Mouse (Mus musculus): ENCODE data around the gene Plekhg2. TPM values are rescaled to one million over a fixed set of nuclear protein-coding genes. Genes with fewer than 3 reads are reported as not detected.

Gene Plekhg2
- polyA plus RNA-seq, 1 experiment from 2014 or later, result 35.6 TPM

GRCm38 (mm10) chr7:28339213-28339917 lies 33.0 kb downstream of the Plekhg2 start:
- H3K9ac ChIP-seq (ENCODE audit: low read length), result peak overlapping the region; percentile 98
- no peaks in the 10 kb centered on the region for H3K27me3 ChIP-seq (ENCODE audit: control insufficient read depth, insufficient read depth, low read length)
- H3K4me3 ChIP-seq (ENCODE audit: control insufficient read depth in 1 of 2, insufficient read depth in 1 of 2, low read depth in 1 of 2, low read length in 2 of 2), result peak overlapping the region; percentile 86 to 99; a peak in 3 of 4 replicates
- WGBS, result 78% methylated on average over 19 of the region's 19 CpGs
- no peak for ATAC-seq (ENCODE audit: insufficient number of reproducible peaks, insufficient read depth, low FRiP score, low read depth)
- peak overlapping the region; percentile 91 to 94 for H3K27ac ChIP-seq (replicated peaks in 1 of 2; ENCODE audit: control insufficient read depth in 1 of 2, insufficient read depth in 1 of 2, low read depth in 2 of 2, low read length in 2 of 2)
- H3K9me3 ChIP-seq (ENCODE audit: control insufficient read depth, low read length), result no peaks in the 10 kb centered on the region
- peak overlapping the region; percentile 69 for H3K4me2 ChIP-seq (ENCODE audit: low read length)
- peaks cover 0 to 3% of the 10 kb centered on the region in 2 experiments; a peak in 2 of 4 replicates for H3K4me1 ChIP-seq (ENCODE audit: control insufficient read depth in 2 of 2, insufficient read depth in 2 of 2, low read length in 2 of 2)
- peaks cover 6% of the 10 kb centered on the region; the same call in 1 of the 2 replicates for H3K36me3 ChIP-seq (ENCODE audit: control insufficient read depth, insufficient read depth, low read length)

DNA sequence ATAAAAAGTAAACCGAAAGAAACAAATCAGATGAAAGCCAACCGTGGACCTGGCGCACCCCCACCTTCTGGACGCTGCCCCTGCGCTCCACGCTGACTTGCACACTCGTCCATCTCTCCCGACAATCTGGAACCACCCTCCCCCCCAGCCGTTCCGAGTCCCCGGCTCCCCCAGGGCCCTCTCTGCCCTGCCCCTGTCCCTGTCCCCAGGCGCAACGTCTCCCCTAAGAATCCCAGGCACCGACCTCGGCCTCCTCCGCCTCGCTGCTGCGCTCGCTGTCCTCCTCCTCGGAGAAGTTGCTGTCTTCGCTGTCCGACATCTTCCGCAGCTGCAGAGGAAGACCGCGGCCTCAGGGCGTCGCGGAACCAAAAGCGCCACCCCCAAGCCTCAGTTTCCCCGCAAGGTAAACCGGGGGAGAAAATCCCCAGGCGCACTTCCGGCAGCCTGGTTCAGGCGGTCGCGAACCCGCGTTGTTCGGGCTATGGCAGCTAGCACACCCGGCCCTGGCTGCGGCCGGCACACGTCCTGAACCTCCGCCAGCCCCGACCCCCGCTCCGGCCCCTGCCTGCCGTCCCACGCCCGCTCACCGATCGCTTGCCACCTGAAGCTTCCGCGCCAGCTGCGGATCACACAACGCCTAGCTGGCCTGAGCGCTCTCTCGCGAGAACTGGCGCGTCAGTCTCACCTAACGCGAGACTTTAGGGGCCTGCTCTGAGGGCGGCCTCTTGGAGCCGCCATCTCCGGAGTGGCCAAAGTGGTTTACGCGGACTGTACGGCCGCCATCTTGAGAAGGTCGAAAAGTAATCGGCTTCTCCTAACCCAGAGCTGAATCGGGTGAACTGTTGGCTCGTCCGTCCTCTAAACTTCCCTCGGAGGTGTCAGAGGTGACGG lies 34.0 kb downstream of the Plekhg2 start, which contains the start of gene Supt5:
Supt5 (minus strand) TSS at position 639 of the 891 bp plus-strand sequence.
- peak within 1 kb of the TSS; percentile 91 to 94 for H3K27ac ChIP-seq (replicated peaks in 1 of 2; ENCODE audit: control insufficient read depth in 1 of 2, insufficient read depth in 1 of 2, low read depth in 2 of 2, low read length in 2 of 2)
- WGBS, result under 1% methylated on average over 77 of the region's 77 CpGs
- H3K4me3 ChIP-seq (ENCODE audit: control insufficient read depth in 1 of 2, insufficient read depth in 1 of 2, low read depth in 1 of 2, low read length in 2 of 2), result peak within 1 kb of the TSS; percentile 86 to 99
- peaks cover 0 to 3% of the 10 kb centered on the region in 2 experiments; a peak in 2 of 4 replicates for H3K4me1 ChIP-seq (ENCODE audit: control insufficient read depth in 2 of 2, insufficient read depth in 2 of 2, low read length in 2 of 2)
- H3K27me3 ChIP-seq (ENCODE audit: control insufficient read depth, insufficient read depth, low read length), result no peaks in the 10 kb centered on the region
- H3K9ac ChIP-seq (ENCODE audit: low read length), result peak within 1 kb of the TSS; percentile 98
- ATAC-seq (ENCODE audit: insufficient number of reproducible peaks, insufficient read depth, low FRiP score, low read depth), result peak; percentile 95
- H3K4me2 ChIP-seq (ENCODE audit: low read length), result peak within 1 kb of the TSS; percentile 69
- H3K9me3 ChIP-seq (ENCODE audit: control insufficient read depth, low read length), result no peaks in the 10 kb centered on the region
- H3K36me3 ChIP-seq (ENCODE audit: control insufficient read depth, insufficient read depth, low read length), result peaks cover 6% of the 10 kb centered on the region; the same call in 1 of the 2 replicates

DNA sequence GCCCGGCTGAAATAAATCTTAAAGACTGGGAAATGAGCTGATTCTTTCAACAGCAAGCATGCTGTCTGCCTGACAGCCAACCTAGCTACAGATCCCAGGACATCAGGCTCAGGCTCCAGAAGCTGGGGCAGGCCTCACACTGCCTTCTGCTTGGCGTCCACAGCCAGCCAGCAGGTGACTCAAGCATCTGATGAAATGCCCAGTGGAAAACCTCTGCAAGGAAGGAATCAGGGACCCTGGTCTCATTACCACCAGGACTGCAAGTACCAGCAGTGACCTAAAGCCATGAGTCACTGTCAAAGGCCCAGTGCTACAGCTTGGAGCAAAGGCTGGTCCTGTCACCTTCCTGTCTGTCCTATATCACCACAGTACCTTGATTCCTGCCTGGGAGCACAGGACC lies 36.9 kb downstream of the Plekhg2 start:
- H3K36me3 ChIP-seq (ENCODE audit: control insufficient read depth, insufficient read depth, low read length), result peaks cover 17% of the 10 kb centered on the region
- no peaks in the 10 kb centered on the region for H3K4me1 ChIP-seq (ENCODE audit: control insufficient read depth in 2 of 2, insufficient read depth in 2 of 2, low read length in 2 of 2)
- 88% methylated on average over 2 of the region's 2 CpGs for WGBS
- no peak overlapping the region for H3K4me2 ChIP-seq (ENCODE audit: low read length)
- no peak overlapping the region for H3K27ac ChIP-seq (replicated peaks in 1 of 2; ENCODE audit: control insufficient read depth in 1 of 2, insufficient read depth in 1 of 2, low read depth in 2 of 2, low read length in 2 of 2)
- H3K4me3 ChIP-seq (ENCODE audit: control insufficient read depth in 1 of 2, insufficient read depth in 1 of 2, low read depth in 1 of 2, low read length in 2 of 2), result no peak overlapping the region
- no peak for ATAC-seq (ENCODE audit: insufficient number of reproducible peaks, insufficient read depth, low FRiP score, low read depth)
- no peaks in the 10 kb centered on the region for H3K27me3 ChIP-seq (ENCODE audit: control insufficient read depth, insufficient read depth, low read length)
- no peaks in the 10 kb centered on the region for H3K9me3 ChIP-seq (ENCODE audit: control insufficient read depth, low read length)
- no peak overlapping the region for H3K9ac ChIP-seq (ENCODE audit: low read length)

DNA sequence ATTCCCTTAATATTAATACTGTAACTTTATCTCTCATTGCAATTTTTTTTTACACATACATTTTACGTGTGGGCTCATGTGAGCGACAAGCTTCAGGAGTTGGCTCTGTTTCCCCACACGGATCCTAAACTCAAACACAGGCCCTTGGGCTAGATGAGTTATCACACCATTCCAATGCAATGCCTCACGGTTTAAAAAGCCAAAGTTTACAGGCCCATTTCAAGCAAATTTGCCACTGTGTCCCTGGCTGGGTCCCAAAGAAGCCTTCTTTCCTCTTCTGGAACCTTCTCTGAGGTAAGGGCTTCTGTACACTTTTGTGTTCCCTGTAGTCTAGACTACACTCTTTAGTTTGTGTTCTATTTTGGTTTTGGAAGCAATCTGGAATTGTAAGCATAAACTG lies 37.9 kb downstream of the Plekhg2 start:
- Histone ChIP-seq H3K27me3 (ENCODE audit: control insufficient read depth, insufficient read depth, low read length) (no peaks in the 10 kb centered on the region), H3K36me3 (ENCODE audit: control insufficient read depth, insufficient read depth, low read length) (peaks cover 27% of the 10 kb centered on the region), H3K27ac (replicated peaks in 1 of 2; ENCODE audit: control insufficient read depth in 1 of 2, insufficient read depth in 1 of 2, low read depth in 2 of 2, low read length in 2 of 2) (no peak overlapping the region), H3K4me2 (ENCODE audit: low read length) (no peak overlapping the region), H3K4me3 (ENCODE audit: control insufficient read depth in 1 of 2, insufficient read depth in 1 of 2, low read depth in 1 of 2, low read length in 2 of 2) (no peak overlapping the region), H3K4me1 (ENCODE audit: control insufficient read depth in 2 of 2, insufficient read depth in 2 of 2, low read length in 2 of 2) (no peaks in the 10 kb centered on the region), H3K9me3 (ENCODE audit: control insufficient read depth, low read length) (no peaks in the 10 kb centered on the region), H3K9ac (ENCODE audit: low read length) (no peak overlapping the region)
- ATAC-seq (ENCODE audit: insufficient number of reproducible peaks, insufficient read depth, low FRiP score, low read depth), result no peak
- WGBS, result 86% methylated on average over 4 of the region's 4 CpGs

DNA sequence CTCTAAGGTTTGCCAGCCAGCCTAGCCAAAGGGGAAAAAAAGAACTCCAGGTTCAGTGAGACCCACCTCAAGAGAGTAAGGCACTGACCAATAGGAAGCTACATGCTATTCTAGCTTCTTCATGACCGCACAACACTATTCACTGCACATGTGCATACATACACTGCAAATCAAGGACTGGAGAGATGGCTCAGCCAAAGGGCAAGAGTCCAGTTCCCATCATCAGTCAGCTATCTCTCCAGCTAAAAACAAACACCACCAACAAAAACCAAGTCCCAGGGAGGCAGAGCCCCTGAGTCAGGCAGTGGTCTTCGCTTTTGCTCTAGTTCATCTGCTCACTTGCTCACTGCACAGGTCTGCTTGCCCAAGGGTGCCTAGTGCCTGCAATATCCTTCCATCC lies 44.1 kb downstream of the Plekhg2 start:
- Histone ChIP-seq H3K4me1 (ENCODE audit: control insufficient read depth in 2 of 2, insufficient read depth in 2 of 2, low read length in 2 of 2) (no peaks in the 10 kb centered on the region), H3K4me2 (ENCODE audit: low read length) (no peak overlapping the region), H3K9ac (ENCODE audit: low read length) (no peak overlapping the region), H3K9me3 (ENCODE audit: control insufficient read depth, low read length) (no peaks in the 10 kb centered on the region), H3K27me3 (ENCODE audit: control insufficient read depth, insufficient read depth, low read length) (no peaks in the 10 kb centered on the region), H3K36me3 (ENCODE audit: control insufficient read depth, insufficient read depth, low read length) (peaks cover 84% of the 10 kb centered on the region), H3K27ac (replicated peaks in 1 of 2; ENCODE audit: control insufficient read depth in 1 of 2, insufficient read depth in 1 of 2, low read depth in 2 of 2, low read length in 2 of 2) (no peak overlapping the region), H3K4me3 (ENCODE audit: control insufficient read depth in 1 of 2, insufficient read depth in 1 of 2, low read depth in 1 of 2, low read length in 2 of 2) (no peak overlapping the region)
- no peak for ATAC-seq (ENCODE audit: insufficient number of reproducible peaks, insufficient read depth, low FRiP score, low read depth)
- 93% methylated on average over 2 of the region's 2 CpGs for WGBS

- WGBS, result 80% methylated on average over 4 of the region's 4 CpGs
- Histone ChIP-seq H3K4me1 (ENCODE audit: control insufficient read depth in 2 of 2, insufficient read depth in 2 of 2, low read length in 2 of 2) (no peaks in the 10 kb centered on the region), H3K36me3 (ENCODE audit: control insufficient read depth, insufficient read depth, low read length) (peaks cover 100% of the 10 kb centered on the region), H3K4me2 (ENCODE audit: low read length) (no peak overlapping the region), H3K27me3 (ENCODE audit: control insufficient read depth, insufficient read depth, low read length) (no peaks in the 10 kb centered on the region), H3K27ac (replicated peaks in 1 of 2; ENCODE audit: control insufficient read depth in 1 of 2, insufficient read depth in 1 of 2, low read depth in 2 of 2, low read length in 2 of 2) (no peak overlapping the region), H3K9ac (ENCODE audit: low read length) (no peak overlapping the region), H3K9me3 (ENCODE audit: control insufficient read depth, low read length) (no peaks in the 10 kb centered on the region), H3K4me3 (ENCODE audit: control insufficient read depth in 1 of 2, insufficient read depth in 1 of 2, low read depth in 1 of 2, low read length in 2 of 2) (no peak overlapping the region)
- ATAC-seq (ENCODE audit: insufficient number of reproducible peaks, insufficient read depth, low FRiP score, low read depth), result no peak
Measured at GRCm38 (mm10) chr7:28326457-28326856, 45.9 kb downstream of the Plekhg2 start.

DNA sequence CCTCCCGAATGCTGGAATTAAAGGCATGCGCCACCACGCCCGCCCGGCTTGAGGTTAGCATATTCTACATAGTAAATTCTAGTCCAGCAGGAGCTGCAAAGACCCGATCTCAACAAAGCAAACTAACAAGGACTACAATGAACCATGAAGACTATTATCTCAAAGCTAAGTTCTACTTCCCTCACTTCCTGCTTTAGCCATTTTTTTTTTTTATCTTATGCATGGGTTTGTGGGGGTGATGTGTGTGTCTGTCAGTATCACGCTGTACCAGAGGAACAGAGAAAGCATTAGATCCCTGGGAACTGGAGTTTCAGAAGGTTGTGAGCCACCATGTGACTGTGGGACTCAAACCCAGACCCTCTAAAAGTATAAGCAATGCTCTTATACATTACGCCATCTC lies 47.1 kb downstream of the Plekhg2 start:
- Histone ChIP-seq H3K9ac (ENCODE audit: low read length) (no peak overlapping the region), H3K4me3 (ENCODE audit: control insufficient read depth in 1 of 2, insufficient read depth in 1 of 2, low read depth in 1 of 2, low read length in 2 of 2) (no peak overlapping the region), H3K36me3 (ENCODE audit: control insufficient read depth, insufficient read depth, low read length) (peaks cover 100% of the 10 kb centered on the region), H3K4me1 (ENCODE audit: control insufficient read depth in 2 of 2, insufficient read depth in 2 of 2, low read length in 2 of 2) (no peaks in the 10 kb centered on the region), H3K4me2 (ENCODE audit: low read length) (no peak overlapping the region), H3K27ac (replicated peaks in 1 of 2; ENCODE audit: control insufficient read depth in 1 of 2, insufficient read depth in 1 of 2, low read depth in 2 of 2, low read length in 2 of 2) (no peak overlapping the region), H3K9me3 (ENCODE audit: control insufficient read depth, low read length) (no peaks in the 10 kb centered on the region), H3K27me3 (ENCODE audit: control insufficient read depth, insufficient read depth, low read length) (no peaks in the 10 kb centered on the region)
- no peak for ATAC-seq (ENCODE audit: insufficient number of reproducible peaks, insufficient read depth, low FRiP score, low read depth)
- WGBS, result 94% methylated on average over 8 of the region's 8 CpGs
